In the genomic region with DNA sequence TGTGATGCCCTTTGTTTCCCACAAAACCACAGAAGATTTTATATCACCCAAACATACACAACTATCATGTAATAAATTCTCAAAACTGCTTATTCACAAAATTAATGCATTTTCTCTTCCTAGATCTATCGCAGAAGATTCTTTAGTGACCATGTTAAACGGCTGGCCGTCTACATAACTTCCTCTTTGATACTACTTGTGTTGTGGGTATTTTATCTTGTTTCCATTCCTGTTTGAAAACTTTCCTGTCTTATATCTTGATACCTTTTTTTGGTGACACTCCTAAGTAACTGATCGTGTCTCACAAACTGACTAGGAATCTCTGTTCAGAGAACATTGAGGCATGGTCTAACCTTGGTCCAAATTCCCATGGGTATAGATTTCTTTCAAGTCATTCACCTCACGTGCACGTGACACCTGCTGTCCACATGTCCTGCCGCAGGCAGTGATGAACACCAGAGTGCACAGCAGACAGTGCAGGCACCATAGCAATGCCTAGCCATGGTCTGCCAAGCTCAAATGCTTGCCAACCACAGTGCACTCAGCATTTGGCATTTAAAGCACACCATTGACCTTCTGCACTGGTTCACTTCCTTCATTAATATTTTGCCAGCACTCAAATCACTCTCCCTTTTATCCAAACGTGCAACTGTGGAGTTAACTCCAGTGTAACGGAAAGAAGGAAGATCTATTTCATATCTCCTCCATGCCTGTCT, we compare ENCODE assay signal across 26 mouse cellular contexts.
DNase-seq lines count a peak whose midpoint lies in the region; ATAC-seq and TF ChIP-seq lines count a peak whose summit lies in the region.
"Had no signal": no experiment of that assay in that cellular context is flagged by ENCODE, and none has a peak within 500 bp of the region (broad histone marks: within the 10 kb centered on the region; RNA-seq: fewer than 3 reads in every experiment).

No protein-coding gene starts in this region.

- no peak overlapping the region for H3K27ac ChIP-seq in stomach, postnatal 0 days (replicated peaks)
- H3K27ac ChIP-seq: embryonic facial prominence, embryonic 12.5 days; forebrain, embryonic 12.5 days; gastrocnemius, adult 2 months; hindbrain, embryonic 15.5 days; intestine, embryonic 15.5 days; kidney, embryonic 15.5 days; left cerebral cortex, adult 2 months; limb, embryonic 12.5 days; neural tube, embryonic 13.5 days had no signal

- no peak for TF ChIP-seq CTCF in stomach, postnatal 0 days (IDR thresholded peaks at IDR 0.05; ENCODE audit: low read depth)

- no peak for TF ChIP-seq EP300 in stomach, postnatal 0 days (optimal IDR thresholded peaks at IDR 0.05)

- H3K9ac ChIP-seq in stomach, postnatal 0 days (ENCODE audit: low read length): no peak overlapping the region
- H3K9ac ChIP-seq: embryonic facial prominence, embryonic 12.5 days; forebrain, embryonic 12.5 days; hindbrain, embryonic 15.5 days; intestine, embryonic 15.5 days; kidney, embryonic 15.5 days; limb, embryonic 12.5 days; liver, postnatal 0 days; neural tube, embryonic 13.5 days had no signal

- peak; percentile 10 to 11 for DNase-seq in heart, adult 9 months (ENCODE audit: low spot score in 2 of 2)
- DNase-seq in heart, postnatal 4 days: no peak
- DNase-seq in kidney, adult 9 months: peak; percentile 40
- no peak for DNase-seq in kidney, postnatal 4 days
- no peak for DNase-seq in stomach, postnatal 0 days (ENCODE audit: low spot score)
- DNase-seq: cerebellum, adult 9-10 months; gastrocnemius, adult 2 months; liver, postnatal 0 days; lung, postnatal 10 days; midbrain, embryonic 14.5 days; retina, postnatal 1 day; right cerebral cortex, postnatal 25 days; spleen, adult 18-20 months had no signal

- no peak overlapping the region for H3K4me2 ChIP-seq in stomach, postnatal 0 days (replicated peaks; ENCODE audit: low read depth)
- H3K4me2 ChIP-seq: embryonic facial prominence, embryonic 12.5 days; forebrain, embryonic 12.5 days; hindbrain, embryonic 15.5 days; intestine, embryonic 15.5 days; kidney, embryonic 15.5 days; limb, embryonic 12.5 days; liver, embryonic 11.5 days; neural tube, embryonic 13.5 days had no signal

- H3K4me1 ChIP-seq in megakaryocyte, embryonic 14.5 days: no peaks in the 10 kb centered on the region
- no peaks in the 10 kb centered on the region for H3K4me1 ChIP-seq in stomach, postnatal 0 days (replicated peaks; ENCODE audit: control insufficient read depth, insufficient read depth)
- H3K4me1 ChIP-seq: embryonic facial prominence, embryonic 12.5 days; forebrain, embryonic 12.5 days; hindbrain, embryonic 15.5 days; intestine, embryonic 15.5 days; kidney, embryonic 15.5 days; limb, embryonic 12.5 days; neural tube, embryonic 13.5 days had no signal

- 80% methylated on average over 9 of the region's 9 CpGs for WGBS in stomach, postnatal 0 days

- H3K27me3 ChIP-seq in megakaryocyte, embryonic 14.5 days (replicated peaks): no peaks in the 10 kb centered on the region
- H3K27me3 ChIP-seq in stomach, postnatal 0 days (ENCODE audit: control insufficient read depth, insufficient read depth, low read length): no peaks in the 10 kb centered on the region
- H3K27me3 ChIP-seq: embryonic facial prominence, embryonic 12.5 days; forebrain, embryonic 12.5 days; hindbrain, embryonic 15.5 days; intestine, embryonic 15.5 days; kidney, embryonic 15.5 days; limb, embryonic 12.5 days; neural tube, embryonic 13.5 days had no signal

- no peaks in the 10 kb centered on the region for H3K36me3 ChIP-seq in megakaryocyte, embryonic 14.5 days (replicated peaks; ENCODE audit: low read length)
- no peaks in the 10 kb centered on the region for H3K36me3 ChIP-seq in stomach, postnatal 0 days (ENCODE audit: control insufficient read depth, insufficient read depth, low read length)
- H3K36me3 ChIP-seq: embryonic facial prominence, embryonic 12.5 days; forebrain, embryonic 12.5 days; hindbrain, embryonic 15.5 days; intestine, embryonic 15.5 days; kidney, embryonic 15.5 days; limb, embryonic 12.5 days; neural tube, embryonic 13.5 days had no signal

- ATAC-seq in common myeloid progenitor, adult 5-6 weeks (replicated peaks; ENCODE audit: low read depth, poor library complexity, severe bottlenecking): peak; percentile 73
- ATAC-seq in stomach, postnatal 0 days (ENCODE audit: low FRiP score, low TSS enrichment): no peak
- ATAC-seq: intestine, embryonic 15.5 days; liver, postnatal 0 days had no signal

- no peaks in the 10 kb centered on the region for H3K9me3 ChIP-seq in megakaryocyte, embryonic 14.5 days
- no peaks in the 10 kb centered on the region for H3K9me3 ChIP-seq in stomach, postnatal 0 days (ENCODE audit: control insufficient read depth, low read length)
- H3K9me3 ChIP-seq: embryonic facial prominence, embryonic 12.5 days; forebrain, embryonic 12.5 days; hindbrain, embryonic 15.5 days; intestine, embryonic 15.5 days; kidney, embryonic 15.5 days; limb, embryonic 12.5 days; neural tube, embryonic 13.5 days had no signal

- H3K4me3 ChIP-seq in megakaryocyte, embryonic 14.5 days (replicated peaks): peak overlapping the region; percentile 3
- no peak overlapping the region for H3K4me3 ChIP-seq in stomach, postnatal 0 days (ENCODE audit: low read depth, low read length)
- H3K4me3 ChIP-seq: embryonic facial prominence, embryonic 12.5 days; erythroblast, embryonic 14.5 days; forebrain, embryonic 12.5 days; gastrocnemius, adult 2 months; hindbrain, embryonic 15.5 days; intestine, embryonic 15.5 days; kidney, embryonic 15.5 days; left cerebral cortex, adult 2 months; limb, embryonic 12.5 days; myocyte; neural tube, embryonic 13.5 days had no signal

Comparison
In these comparisons a context has a peak if more than half of its experiments do, and no peak if none do; other contexts are left out.
1. DNase-seq: peak in heart, adult 9 months (2 of 2) and kidney, adult 9 months (single experiment); none in heart, postnatal 4 days (single experiment), kidney, postnatal 4 days (0 of 2) and stomach, postnatal 0 days (single experiment).